Mouse (Mus musculus) right cerebral cortex, postnatal 14 days (tissue): ENCODE results near the gene Ufsp1.

Experiments
- DNase-seq: peaks from one replicate; pipeline ENCODE4 v3.0.0; 2022

The Ufsp1 gene

GRCm38 (mm10) chr5:137337190-137337589 is 42.8 kb downstream of the Ufsp1 start:
- no peak for DNase-seq

GRCm38 (mm10) chr5:137338256-137338655 is 43.8 kb downstream of the Ufsp1 start:
- DNase-seq = peak; percentile 89

GRCm38 (mm10) chr5:137338663-137339289 is 44.3 kb downstream of the Ufsp1 start:
- DNase-seq = no peak

GRCm38 (mm10) chr5:137339290-137339979 is 45.0 kb downstream of the Ufsp1 start:
- peak; percentile 30 for DNase-seq

- no peak for DNase-seq
These were observed 45.8 kb downstream of the Ufsp1 start for GRCm38 (mm10) chr5:137340222-137340621.

GRCm38 (mm10) chr5:137342407-137343012 is 48.1 kb downstream of the Ufsp1 start:
- no peak for DNase-seq

- no peak for DNase-seq
These were observed 49.0 kb downstream of the Ufsp1 start for GRCm38 (mm10) chr5:137343412-137343811.

- no peak for DNase-seq
These were observed 49.4 kb downstream of the Ufsp1 start for GRCm38 (mm10) chr5:137343869-137344268.
